Mouse (Mus musculus) ovary, postnatal 14 days (tissue): ENCODE data around the gene Unc5cl.
A peak's percentile ranks its signal among the peaks of the same experiment; 100 is the strongest.
"Not testable (repeated sequence)": the region's sequence is repeated elsewhere in the genome, so short reads cannot be mapped to it uniquely, and the experiment has no call there.

ENCODE experiments used
- DNase-seq: peaks from one replicate; pipeline ENCODE4 v3.0.0; 2022; ENCODE audit warnings: low spot score

The Unc5cl gene

GRCm38 (mm10) chr17:48467395-48468231 lies 12.9 kb downstream of the Unc5cl start:
- peak; percentile 87 for DNase-seq

- not testable (repeated sequence) for DNase-seq
These were observed 19.6 kb downstream of the Unc5cl start for GRCm38 (mm10) chr17:48474282-48474681.

GRCm38 (mm10) chr17:48475444-48475843 lies 20.7 kb downstream of the Unc5cl start:
- DNase-seq: no peak

GRCm38 (mm10) chr17:48479952-48480351 lies 25.3 kb downstream of the Unc5cl start:
- no peak for DNase-seq

GRCm38 (mm10) chr17:48483764-48484163 lies 29.1 kb downstream of the Unc5cl start:
- DNase-seq: no peak

GRCm38 (mm10) chr17:48484191-48484590 lies 29.5 kb downstream of the Unc5cl start:
- no peak for DNase-seq

- no peak for DNase-seq
These were observed 34.8 kb downstream of the Unc5cl start for GRCm38 (mm10) chr17:48489466-48489865.

GRCm38 (mm10) chr17:48492621-48493020 lies 37.9 kb downstream of the Unc5cl start:
- DNase-seq: no peak

- no peak for DNase-seq
These were observed 38.9 kb downstream of the Unc5cl start for GRCm38 (mm10) chr17:48493582-48493981.

- DNase-seq: no peak
These were observed 39.3 kb downstream of the Unc5cl start for GRCm38 (mm10) chr17:48493986-48494385.

- DNase-seq: no peak
These were observed 43.3 kb downstream of the Unc5cl start for GRCm38 (mm10) chr17:48497986-48498385.

GRCm38 (mm10) chr17:48500846-48501445 lies 46.2 kb downstream of the Unc5cl start:
- DNase-seq: peak; percentile 10

GRCm38 (mm10) chr17:48505006-48505405 lies 50.3 kb downstream of the Unc5cl start:
- no peak for DNase-seq

- DNase-seq: no peak
These were observed 52.3 kb downstream of the Unc5cl start for GRCm38 (mm10) chr17:48506986-48507385.

GRCm38 (mm10) chr17:48509596-48509995 lies 54.9 kb downstream of the Unc5cl start:
- DNase-seq: no peak

- no peak for DNase-seq
These were observed 58.0 kb downstream of the Unc5cl start for GRCm38 (mm10) chr17:48512614-48513281.

GRCm38 (mm10) chr17:48514613-48515012 lies 59.9 kb downstream of the Unc5cl start:
- no peak for DNase-seq

- no peak for DNase-seq
These were observed 64.3 kb downstream of the Unc5cl start for GRCm38 (mm10) chr17:48519046-48519445.

- DNase-seq: no peak
These were observed 65.7 kb downstream of the Unc5cl start for GRCm38 (mm10) chr17:48520352-48520751.

- DNase-seq: no peak
These were observed 68.4 kb downstream of the Unc5cl start for GRCm38 (mm10) chr17:48523056-48523455.

GRCm38 (mm10) chr17:48533844-48534705 lies 79.4 kb downstream of the Unc5cl start:
- no peak for DNase-seq

GRCm38 (mm10) chr17:48538328-48538727 lies 83.6 kb downstream of the Unc5cl start:
- no peak for DNase-seq
